Mouse (Mus musculus) adrenal gland, postnatal 10 days (tissue): ENCODE data around the gene Palm2. TPM values are rescaled to one million over a fixed set of nuclear protein-coding genes. Genes with fewer than 3 reads are reported as not detected.
"Not testable (repeated sequence)": the region's sequence is repeated elsewhere in the genome, so short reads cannot be mapped to it uniquely, and the experiment has no call there.

Experiments used
- DNase-seq: peaks from one replicate; pipeline ENCODE4 v3.0.0; 2021; ENCODE audit warnings: mixed read lengths
- long read RNA-seq, 2 experiments: library from polyadenylated mRNA; stranded (forward); transcript quantifications; one replicate each; pipeline ENCODE4 v2.0.0; 2021
- total RNA-seq, 2 experiments: library from RNA; stranded (reverse); gene quantifications; 2 replicates each; pipeline ENCODE4 v1.2.3; 2021

Gene Palm2
- total RNA-seq = 10 to 100 TPM; 21.0 to 35.7 TPM
- long read RNA-seq, experiment 1, partial matches to known transcripts = 0 of 1 reads
- long read RNA-seq, experiment 1, other reads (novel, unspliced or antisense) = 1 of 1 reads
- long read RNA-seq, experiment 2 = 0 reads

DNA sequence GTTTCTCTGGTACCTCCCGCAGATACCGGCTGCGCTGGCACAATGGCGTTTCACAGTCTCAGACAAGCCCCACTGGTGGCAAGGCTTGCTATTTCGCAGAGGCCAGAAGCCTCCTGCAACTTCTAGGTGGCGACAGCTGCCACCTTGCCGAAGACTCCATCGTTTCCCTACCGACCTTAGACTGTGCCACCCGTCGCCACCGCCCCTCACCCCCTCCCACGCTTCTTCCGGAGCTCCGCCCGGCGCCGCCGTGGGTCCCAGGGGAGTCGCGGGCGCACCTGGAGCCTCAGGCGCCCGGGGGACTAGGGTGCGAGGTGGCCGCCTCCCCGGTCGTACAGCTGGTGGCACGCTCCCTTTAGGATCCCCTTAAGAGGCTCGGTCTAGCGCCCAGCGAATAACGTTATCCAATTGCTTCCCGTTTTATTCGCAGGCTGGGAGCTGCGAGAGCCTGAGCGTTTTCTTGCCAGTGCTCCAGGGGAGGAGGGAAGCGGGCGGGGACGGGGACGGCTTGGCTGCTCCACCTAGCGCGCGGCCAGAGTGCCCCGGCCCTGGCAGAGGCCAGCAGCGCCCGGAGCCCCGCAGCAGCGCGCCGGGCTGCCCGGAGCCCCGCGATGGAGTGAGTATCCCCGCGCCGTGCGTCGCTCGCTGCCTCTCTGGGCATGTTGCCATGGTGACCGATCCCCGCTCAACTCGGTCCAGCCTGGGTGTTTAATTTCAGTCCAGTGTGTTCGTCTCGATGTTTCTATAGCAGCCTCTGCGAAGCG lies at the start of gene Palm2:
Gene Palm2, plus strand, starts transcription at position 307 of the 764 bp plus-strand sequence.
- DNase-seq = peak; percentile 68

DNA sequence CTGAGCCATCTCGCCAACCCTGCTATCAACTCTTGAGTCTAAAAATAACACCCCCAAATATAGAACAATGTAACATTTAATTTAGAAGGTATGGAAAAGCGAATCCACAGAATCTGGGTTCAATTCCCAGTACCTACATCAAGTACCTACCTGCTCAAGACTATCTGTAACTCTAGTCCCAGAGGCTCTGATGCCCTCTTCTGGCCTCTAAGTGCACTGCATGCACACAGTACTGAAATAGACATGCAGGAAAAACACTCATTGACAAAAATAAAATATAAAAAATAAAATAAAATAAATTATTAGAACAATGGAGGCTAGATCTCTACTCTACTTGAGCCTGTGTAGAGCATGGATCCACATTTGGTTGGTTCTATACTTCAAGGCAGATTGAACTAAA lies 49.7 kb upstream of the Palm2 start:
- no peak for DNase-seq

DNA sequence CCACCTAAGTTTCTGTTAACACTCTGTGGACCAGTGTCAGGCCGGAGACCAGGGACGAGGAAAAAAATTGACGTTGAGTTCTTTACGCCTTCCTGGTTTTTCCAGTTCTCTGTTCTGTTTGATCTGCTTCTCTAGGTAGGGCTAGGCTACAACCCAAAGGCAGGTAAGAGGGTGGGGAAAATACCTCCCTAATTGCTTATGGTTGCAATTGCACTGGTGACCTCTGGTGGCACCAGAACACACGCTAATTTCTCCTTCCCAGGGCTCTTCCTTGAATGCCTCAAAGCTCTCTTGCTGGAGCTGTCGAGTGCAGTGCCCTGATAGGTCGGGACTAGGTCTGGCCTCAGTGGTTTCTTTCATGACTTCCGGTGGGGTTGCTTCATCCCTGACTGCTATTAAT lies 42.9 kb upstream of the Palm2 start:
- no peak for DNase-seq

DNA sequence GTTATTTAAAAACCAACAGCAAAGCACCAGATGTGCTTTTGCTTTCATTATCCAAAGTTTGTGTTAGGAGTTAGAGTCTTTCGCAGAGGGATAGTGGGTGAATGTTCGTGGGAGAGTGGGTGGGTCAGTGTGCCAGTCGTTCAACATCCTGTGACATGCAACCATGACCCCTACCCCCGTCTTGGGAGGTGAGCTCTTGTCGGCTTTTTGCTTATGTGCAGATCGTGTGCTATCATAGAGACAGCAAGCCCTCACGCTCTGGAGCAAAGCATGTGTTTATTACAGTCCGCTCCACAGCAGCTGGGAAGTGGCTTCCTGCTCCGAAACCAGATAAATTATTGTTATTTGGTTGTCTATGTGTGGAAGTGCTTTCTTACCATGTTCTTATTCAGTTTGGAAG lies 37.6 kb upstream of the Palm2 start:
- DNase-seq = no peak

DNA sequence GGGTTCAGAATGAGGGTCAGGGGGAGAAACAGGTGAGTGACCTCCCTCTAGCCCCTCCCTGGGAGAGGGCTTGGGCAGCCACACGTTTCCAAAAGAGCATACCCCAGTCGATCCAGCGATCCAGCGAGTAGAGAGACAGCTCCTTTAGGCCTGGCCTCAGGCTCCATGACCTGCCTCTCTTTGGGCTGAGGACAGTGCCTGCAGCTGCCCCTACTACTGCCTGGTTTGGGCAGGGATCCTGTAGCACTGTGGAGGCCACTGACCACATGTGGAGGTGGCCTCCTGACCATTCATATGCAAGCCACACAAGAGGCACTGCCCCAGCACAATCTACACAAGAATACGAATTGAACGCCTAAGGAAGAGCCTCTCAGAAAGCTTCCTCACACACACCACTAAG lies 21.7 kb upstream of the Palm2 start:
- DNase-seq = not testable (repeated sequence)

DNA sequence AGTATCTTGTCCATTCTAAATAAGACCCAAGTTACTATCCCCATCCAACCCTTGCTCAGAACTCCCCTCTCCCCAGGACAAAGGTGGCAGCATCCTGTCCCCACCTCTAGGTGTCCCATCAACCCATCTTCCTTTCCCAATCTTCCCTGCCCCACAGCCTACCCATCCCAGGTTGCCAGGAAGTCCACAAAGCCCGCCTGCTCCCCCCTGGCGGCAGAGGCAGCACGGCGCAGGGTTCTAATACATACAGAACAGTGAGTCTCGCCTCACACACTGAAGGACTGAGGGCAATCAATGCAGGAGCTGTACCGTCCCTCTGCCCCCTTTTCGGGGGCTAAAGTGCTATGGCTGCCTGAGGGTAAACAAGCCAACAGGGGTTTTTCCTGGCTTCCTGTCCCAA lies 21.0 kb upstream of the Palm2 start:
- DNase-seq = no peak

DNA sequence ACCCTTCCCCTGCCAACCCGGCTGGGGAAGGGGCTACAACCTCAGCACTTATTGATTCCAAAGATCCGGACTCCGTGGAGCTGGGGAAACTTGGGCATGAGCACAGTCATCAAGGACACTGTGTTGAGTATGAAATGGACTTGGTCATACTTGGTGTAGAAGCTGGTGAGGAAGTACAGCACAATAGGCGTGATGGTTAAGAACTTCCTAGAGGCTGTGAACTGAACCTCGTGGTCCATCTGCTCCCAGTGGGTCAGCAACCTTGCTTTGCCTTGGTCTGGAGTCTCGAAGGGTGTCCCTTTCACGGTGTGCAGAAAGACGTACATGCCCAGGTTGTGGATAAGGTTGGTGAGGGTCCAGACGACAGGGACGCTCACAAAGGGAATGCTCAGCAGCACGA lies 20.4 kb upstream of the Palm2 start:
- DNase-seq = not testable (repeated sequence)

DNA sequence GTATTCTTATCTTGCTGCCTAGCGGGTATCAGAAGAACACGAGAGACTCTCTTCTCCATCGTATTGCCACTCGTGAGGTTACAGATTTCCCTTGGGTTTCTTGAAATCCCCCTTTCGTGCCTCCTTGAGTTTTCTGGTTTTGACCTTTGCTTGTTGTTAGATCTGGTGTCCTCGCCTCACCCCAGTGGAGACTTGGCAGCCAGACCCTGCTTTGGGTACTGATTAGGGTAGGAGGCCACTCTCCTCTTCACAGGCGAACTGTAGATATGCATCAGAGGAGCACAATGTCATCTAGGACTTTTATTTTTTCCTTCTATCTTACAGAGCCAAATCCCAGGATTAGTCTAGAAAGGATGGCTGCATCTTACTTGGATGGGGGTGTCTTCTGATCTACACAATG lies 10.0 kb upstream of the Palm2 start:
- peak; percentile 27 for DNase-seq

DNA sequence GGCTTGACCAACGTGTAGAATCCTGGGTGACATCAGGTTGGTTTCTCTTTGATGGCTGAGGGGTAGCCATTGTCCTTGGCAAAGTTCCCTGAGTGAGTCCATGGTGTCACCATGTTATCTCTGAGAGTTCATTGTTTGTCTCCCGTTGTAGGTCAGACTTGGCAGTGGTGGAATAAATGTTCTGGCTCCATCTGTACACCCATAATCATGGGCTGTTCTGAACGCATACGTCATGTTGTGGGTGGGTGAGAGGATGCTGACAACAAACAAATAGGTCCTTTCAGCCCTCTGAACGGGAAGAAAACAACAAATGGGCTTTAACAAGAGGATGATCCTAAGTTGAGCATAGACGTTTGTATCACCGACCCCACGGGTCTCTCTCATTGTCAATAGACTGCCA lies 5.7 kb upstream of the Palm2 start:
- DNase-seq = no peak

DNA sequence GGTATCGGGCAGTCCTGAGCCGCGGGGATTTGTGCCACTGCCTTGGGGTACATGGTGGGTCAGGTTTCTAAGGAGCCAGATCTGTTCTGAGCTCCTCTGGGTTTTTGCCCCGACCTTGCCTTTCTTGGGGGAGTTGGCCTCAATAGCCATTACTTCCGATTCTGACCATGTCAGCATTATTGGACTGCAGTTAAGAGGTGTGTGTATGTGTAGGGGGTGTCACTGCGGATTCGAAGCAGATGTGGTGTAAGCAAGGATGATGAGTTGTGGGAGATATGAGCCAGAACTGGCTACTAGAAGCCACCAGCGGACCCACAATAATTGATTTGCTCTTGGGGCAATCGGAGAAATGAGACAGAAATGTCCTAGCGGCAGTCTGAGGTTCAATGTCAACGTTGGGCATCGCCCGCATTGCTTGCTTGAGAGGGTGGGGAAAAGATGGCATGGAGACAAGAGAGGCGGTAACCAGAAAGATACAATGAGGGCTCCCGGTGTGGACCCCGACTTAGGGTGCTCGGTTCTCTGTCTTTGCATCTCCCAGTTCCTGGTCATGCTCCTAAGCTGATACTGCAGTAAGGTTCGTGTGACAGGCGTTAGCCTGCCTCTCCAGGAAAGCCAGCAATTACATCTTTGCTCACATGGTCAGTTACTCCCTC lies 786 bp downstream of the Palm2 start:
- DNase-seq = no peak

DNA sequence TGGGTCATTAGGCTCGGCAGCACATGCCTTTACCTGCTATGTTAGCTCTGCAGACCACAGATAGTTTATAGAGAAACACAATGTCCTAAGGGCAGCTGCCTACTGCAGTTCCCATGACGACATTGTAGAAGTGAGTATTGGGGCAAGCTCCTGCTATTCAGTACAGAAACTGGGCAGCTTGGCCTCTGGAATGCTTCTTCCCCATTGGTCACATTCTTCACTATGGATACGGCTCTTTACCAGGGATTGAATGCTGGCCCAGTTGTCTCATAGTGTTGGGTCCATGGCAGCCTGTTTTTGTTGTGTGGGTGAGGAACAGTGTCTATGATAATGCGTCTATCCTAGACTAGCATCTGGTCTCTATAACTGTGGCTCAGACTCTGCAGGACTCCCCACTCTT lies 2.2 kb downstream of the Palm2 start:
- no peak for DNase-seq

DNA sequence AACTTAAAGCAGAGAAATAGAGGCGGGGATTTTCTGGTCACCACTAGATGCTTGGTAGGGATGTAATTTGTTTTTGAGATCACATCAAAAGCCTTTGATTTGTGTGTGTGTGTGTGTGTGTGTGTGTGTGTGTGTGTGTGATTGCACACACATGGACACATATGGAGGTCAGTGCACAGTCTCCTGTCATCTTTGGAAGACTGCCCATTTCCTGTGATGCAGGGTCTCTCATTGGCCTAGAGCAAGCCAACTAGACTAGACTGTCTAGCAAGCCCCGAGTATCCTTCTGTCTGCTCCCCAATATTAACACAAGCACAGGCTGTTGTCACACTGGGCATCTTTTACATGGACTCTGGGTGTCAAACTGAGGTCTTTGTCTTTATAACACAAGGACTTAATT lies 12.0 kb downstream of the Palm2 start:
- DNase-seq = no peak

DNA sequence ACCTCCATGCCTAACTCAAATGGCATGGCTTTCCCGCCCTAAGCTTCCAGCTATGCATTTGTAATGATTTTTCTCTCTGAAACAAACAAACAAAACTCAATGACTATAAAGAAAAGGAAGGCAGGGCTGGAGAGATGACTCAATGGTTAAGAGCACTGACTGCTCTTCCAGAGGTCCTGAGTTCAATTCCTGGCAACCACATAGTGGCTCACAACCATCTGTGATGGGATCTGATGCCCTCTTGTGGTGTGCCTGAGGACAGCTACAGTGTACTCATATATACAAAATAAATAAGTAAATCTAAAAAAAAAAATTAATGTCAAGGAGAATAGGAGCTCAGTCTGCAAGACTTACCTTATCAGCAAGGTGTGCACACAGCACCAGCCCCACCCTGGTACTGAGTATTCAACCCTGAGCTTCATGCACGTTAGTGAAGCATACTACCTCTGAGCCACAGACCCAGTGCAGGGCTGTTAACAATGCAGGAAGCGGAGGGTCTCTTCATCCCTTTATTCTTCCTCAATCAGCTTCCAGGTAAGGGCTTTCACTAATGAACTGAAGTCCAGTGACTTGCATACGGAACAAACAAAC lies 12.9 kb downstream of the Palm2 start:
- DNase-seq = no peak

DNA sequence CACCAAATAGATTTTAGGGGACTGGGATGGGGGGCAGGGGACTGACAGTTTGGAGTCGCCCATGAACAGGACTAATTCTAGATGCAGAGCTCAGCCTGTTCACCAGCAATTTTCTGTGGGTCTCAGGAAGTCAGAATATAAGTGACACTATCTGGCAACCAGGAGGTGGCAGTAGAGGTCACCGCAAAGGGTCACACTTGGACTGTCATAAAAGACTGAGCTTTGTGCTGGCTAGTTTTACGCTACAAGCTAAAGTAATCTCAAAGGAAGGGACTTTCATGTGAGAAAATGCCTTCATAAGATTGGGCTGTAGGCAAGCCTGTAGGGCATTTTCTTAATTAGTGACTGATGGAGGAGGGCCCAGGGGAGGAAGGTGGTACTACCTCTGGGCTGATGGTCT lies 17.8 kb downstream of the Palm2 start:
- peak; percentile 74 for DNase-seq

DNA sequence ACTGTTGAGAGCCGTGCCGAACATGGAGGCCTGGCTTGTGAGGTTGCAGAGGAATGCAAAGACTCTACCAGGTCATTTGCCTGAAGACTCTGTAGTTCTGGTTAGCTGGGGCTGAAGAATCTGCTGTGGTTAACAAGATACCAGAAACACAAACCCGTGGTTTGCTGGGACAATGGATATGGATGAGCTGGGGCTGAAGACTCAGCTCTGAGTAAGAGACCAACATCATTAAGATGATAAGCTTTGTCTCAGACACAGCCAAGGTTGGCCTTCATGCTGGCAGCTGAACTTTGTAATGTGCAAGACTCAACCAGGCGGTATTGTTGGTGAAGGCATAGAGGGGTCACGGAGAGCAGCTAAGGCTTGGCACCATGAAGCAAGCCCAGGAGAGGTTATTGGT lies 18.6 kb downstream of the Palm2 start:
- DNase-seq = no peak

DNA sequence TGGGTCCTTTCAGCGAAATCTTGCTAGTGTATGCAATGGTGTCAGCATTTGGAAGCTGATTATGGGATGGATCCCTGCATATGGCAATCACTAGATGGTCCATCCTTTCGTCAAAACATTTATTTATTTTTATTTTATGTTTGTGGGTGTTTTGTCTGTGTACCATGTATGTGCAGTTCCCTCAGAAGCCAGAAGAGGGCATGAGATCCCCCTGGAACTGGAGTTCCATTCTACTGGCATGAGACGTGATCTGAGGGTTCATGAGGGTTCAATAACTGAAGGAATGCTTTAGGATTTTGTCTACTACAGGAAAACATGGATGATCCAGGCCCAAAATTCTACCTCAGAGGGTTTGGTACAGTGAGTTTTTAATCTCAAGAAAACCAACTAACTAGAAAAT lies 28.3 kb downstream of the Palm2 start:
- peak; percentile 66 for DNase-seq

DNA sequence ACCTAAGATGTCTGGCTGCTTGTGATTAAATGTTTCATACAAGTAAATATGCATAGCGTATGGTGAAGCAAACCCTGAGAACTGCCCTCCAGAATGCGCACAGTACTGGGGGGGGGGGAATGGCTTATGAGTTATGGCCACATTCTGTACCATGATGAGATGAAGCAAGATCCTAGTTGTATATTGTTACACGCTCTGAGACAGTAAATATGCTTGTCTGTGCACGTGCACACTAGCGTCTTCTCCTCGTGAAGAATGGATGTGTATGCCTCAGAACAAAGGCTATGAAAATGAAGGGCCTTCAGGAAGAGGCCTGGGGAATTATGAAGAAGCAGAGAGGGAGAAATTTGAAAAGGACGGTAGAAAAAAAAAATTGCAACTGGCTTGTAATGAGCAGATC lies 48.4 kb downstream of the Palm2 start:
- DNase-seq = no peak

DNA sequence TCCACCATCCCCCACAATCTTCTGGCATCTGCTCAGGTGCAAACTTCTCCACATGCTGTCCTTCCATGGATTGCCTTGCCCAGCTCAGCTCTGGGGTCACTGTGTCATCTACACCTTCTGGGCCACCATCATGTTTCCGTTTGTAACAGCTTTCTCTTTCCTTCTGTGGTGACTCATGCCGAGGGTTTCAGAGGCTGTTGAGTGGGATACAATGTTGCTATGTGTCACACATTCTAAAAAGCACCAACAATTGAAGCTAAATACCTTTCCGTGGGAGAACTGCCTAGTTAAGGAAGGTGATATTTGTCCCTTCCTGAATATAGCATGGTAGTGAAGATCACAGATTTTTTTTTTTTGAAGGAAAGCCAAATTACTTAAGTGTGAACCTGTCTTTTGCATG lies 52.3 kb downstream of the Palm2 start:
- no peak for DNase-seq

DNA sequence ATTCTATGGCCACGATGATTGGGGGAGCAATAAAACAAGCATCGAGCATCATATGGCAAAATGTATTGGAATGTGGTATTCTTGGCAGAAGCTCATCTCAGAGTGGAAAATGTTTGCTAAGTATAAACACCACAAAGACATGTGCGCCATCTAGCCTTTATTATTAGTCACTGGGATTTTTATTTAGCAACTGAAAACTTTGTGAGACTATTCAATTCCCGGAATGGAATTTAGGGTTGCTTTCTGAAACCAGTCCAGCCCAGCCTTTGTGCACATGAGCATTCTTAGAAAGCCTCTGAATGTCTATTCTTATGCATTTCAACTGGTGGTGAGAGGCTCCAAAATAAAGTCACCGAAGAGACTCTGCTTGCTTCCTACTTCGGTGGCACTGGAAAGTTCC lies 55.8 kb downstream of the Palm2 start:
- DNase-seq = no peak

DNA sequence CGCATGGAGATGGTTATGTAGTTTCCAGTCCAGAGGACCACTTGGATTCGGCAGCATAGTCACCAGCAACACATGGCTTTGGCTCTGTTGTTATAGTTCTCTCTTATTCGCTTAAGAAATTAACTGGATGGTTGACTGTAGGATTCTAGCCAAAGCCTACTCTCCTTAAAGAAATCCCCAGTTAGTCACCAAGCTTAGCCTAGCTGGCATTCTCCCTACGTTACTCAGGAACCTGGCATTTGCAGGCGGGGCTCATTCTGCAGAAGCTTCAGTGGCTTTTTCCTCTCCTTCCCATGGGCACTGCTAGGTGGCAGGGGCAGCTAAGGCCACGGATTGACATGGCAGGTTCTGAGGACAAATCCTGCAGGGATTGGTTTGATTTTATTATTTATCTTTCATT lies 70.7 kb downstream of the Palm2 start:
- peak; percentile 11 for DNase-seq

DNA sequence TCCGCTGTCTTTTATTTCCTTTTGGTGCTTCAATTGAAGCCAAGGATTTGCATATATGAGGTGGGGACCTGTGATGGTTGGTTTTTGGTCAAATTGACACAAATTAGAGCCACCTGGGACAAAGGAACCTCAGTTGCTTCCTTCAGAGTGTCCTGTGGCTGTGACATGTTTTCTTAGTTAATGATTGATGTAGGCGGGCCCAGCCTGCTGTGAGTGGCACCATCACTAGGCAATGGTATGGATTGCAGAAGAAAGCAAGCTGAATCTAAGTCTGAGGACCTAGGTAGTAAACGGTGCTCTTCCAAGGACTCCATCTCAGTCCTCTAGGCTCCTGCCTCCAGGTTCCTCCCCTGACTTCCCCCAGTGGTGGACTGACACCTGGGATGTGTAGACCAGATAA lies 76.5 kb downstream of the Palm2 start:
- DNase-seq = no peak

DNA sequence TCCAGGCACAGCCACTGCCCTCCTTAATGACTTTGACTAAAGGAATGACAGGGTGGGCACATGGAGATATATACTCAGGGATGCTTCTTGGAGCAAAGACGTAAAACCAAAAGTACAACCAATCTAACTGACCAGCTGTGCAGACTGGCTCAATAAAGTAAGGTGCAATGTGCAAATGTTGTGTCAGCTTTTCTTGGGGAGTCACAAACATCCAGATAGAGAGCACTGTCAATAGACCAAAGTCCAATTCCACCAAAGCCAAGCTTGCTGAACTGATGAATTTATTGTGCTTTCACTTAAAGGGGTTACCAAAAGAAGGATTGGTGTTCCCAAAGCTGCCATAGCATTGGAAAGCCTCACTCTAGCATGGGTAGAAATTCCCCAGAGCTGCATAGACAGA lies 77.7 kb downstream of the Palm2 start:
- no peak for DNase-seq

DNA sequence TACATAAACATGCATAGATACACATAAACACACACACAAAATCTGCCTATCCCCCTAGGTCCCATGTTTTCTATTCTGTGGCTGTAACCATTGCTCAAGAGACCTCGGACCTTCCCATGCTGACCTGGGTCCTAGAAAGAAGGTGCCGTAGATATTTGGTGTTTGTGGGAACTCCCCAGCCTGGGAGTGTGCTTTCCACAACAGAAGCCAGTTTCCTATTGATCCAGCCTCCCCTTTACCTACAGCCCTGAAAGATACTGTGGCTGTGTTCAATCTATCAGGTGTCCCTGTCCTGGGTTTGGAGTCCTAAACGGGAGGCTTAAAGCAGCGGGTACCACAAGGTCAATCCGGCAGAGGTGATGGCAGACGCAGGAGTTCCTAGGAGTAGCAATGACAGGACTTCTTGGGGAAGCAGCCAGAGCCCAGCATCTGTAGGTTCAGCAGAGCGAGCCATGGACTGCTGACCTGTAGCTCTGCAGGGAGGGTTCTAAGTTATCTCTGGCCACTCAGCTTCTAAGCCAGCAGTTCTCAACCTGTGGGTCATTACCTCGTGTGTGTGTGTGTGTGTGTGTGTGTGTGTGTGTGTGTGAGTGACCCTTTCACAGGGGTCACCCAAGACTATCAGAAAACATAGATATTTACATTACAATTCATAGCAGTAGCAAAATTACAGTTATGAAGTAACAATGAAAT lies 79.3 kb downstream of the Palm2 start:
- no peak for DNase-seq
